Mouse (Mus musculus): Measurements from ENCODE around the gene Lyzl4. TPM values are rescaled to one million over a fixed set of nuclear protein-coding genes. Genes with fewer than 3 reads are reported as not detected.

Lyzl4 gene
- total and polyA plus RNA-seq, 3 experiments: not detected

DNA sequence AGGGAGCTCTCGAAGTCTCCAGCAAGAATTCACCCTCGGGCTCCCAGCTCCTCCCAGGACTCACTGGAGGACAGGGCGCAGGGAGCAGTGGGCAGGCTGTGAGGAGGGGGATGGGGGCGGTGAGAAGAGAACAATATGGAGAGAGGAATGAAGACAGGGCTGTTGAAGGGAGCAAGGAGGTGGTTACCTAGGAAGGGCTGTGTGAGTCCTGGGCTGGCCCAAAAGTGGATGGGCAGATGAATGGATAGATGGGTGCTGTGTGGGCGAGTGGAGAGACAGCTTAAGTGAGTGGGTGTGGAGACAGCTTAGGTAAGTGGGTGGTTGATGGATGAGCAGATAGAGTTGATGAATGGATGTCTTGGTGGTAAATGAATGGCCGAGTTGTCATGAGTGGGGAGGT is 21.6 kb upstream of the Lyzl4 start:
- no peaks in the 10 kb centered on the region for H3K4me1 ChIP-seq (ENCODE audit: insufficient read depth, low read depth, low read length)
- H3K4me3 ChIP-seq (ENCODE audit: low read depth, low read length): no peak overlapping the region

DNA sequence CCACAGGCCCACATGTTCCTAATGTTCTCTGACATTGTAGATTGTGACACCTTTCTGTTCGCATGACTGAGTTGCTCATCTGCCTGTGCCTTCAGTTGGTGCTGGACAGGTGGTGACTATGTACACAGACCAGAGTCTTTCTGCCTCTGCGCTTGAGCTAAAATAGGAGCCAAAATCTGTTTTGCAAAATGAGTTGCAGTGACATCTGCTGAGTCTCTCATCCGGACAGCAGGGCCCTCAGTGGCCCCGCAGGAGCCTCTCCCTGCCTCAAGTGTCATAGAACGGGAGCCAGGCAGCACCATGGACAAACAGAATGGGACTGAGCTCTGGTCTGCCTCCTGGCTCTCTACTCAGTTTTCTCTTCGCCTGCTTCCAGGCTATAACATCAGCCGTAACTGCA is 17.9 kb upstream of the Lyzl4 start:
- no peak overlapping the region for H3K4me3 ChIP-seq (ENCODE audit: low read depth, low read length)
- H3K27me3 ChIP-seq (ENCODE audit: insufficient read depth, low read length): peaks cover 10% of the 10 kb centered on the region; the same call in 1 of the 2 replicates
- no peaks in the 10 kb centered on the region for H3K4me1 ChIP-seq (ENCODE audit: insufficient read depth, low read depth, low read length)
- no peaks in the 10 kb centered on the region for H3K36me3 ChIP-seq (replicated peaks)
- no peak for TF ChIP-seq GATA1 (IDR thresholded peaks at IDR 0.05; ENCODE audit: borderline replicate concordance, low read length)
- TF ChIP-seq CTCF (IDR thresholded peaks at IDR 0.05; ENCODE audit: low read depth, low read length): no peak
- TF ChIP-seq TAL1 (conservative IDR thresholded peaks at IDR 0.05; ENCODE audit: low read depth, low read length): no peak
- no peak for TF ChIP-seq POLR2AphosphoS5 (IDR thresholded peaks at IDR 0.05; ENCODE audit: insufficient replicate concordance, low read depth, low read length)
- no peak for TF ChIP-seq GATA2 (IDR thresholded peaks at IDR 0.05; ENCODE audit: borderline replicate concordance, low read depth, low read length)
- no peaks in the 10 kb centered on the region for H3K9me3 ChIP-seq (replicated peaks)
- DNase-seq (ENCODE audit: low spot score): no peak
- no peak for ATAC-seq (ENCODE audit: extremely low read depth, insufficient number of reproducible peaks, low FRiP score, poor library complexity, severe bottlenecking)

More for the DNA sequence above, 21.6 kb upstream of the Lyzl4 start:
- DNase-seq (ENCODE audit: low spot score) (no peak), ATAC-seq (ENCODE audit: extremely low read depth, insufficient number of reproducible peaks, low FRiP score, poor library complexity, severe bottlenecking) (no peak)
- no peaks in the 10 kb centered on the region for H3K36me3 ChIP-seq (replicated peaks)
- TF ChIP-seq CTCF (IDR thresholded peaks at IDR 0.05; ENCODE audit: low read depth, low read length): no peak
- TF ChIP-seq GATA1 (IDR thresholded peaks at IDR 0.05; ENCODE audit: borderline replicate concordance, low read length): no peak
- no peak for TF ChIP-seq TAL1 (conservative IDR thresholded peaks at IDR 0.05; ENCODE audit: low read depth, low read length)
- no peak for TF ChIP-seq GATA2 (IDR thresholded peaks at IDR 0.05; ENCODE audit: borderline replicate concordance, low read depth, low read length)
- no peak for TF ChIP-seq POLR2AphosphoS5 (IDR thresholded peaks at IDR 0.05; ENCODE audit: insufficient replicate concordance, low read depth, low read length)
- H3K27me3 ChIP-seq (ENCODE audit: insufficient read depth, low read length): peaks cover 27% of the 10 kb centered on the region; the same call in 1 of the 2 replicates
- H3K9me3 ChIP-seq (replicated peaks): no peaks in the 10 kb centered on the region

DNA sequence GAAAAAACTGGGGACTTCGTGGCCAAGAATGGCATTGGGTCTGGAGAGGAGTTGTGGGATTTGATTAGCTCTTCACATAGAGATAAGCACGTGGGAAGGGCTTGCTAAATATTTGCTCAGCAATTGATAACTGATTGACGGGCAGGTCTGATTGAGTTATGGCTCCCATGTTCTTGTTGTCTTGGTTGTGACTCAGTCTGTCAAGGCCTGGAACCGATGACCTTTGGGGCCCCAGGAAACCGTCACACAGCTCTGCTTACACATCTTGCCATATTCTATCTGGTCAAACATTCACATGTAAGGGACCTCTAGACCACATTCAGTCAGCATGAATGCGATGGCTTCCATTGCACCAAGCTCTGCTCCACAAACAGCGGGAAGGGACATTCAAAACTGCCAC is 16.4 kb upstream of the Lyzl4 start:
- Histone ChIP-seq H3K36me3 (replicated peaks) (no peaks in the 10 kb centered on the region), H3K27me3 (ENCODE audit: insufficient read depth, low read length) (peaks cover 6% of the 10 kb centered on the region; the same call in 1 of the 2 replicates), H3K9me3 (replicated peaks) (no peaks in the 10 kb centered on the region), H3K4me1 (ENCODE audit: insufficient read depth, low read depth, low read length) (no peaks in the 10 kb centered on the region), H3K4me3 (ENCODE audit: low read depth, low read length) (no peak overlapping the region)
- ATAC-seq (ENCODE audit: extremely low read depth, insufficient number of reproducible peaks, low FRiP score, poor library complexity, severe bottlenecking) (no peak), DNase-seq (ENCODE audit: low spot score) (no peak)
- TF ChIP-seq POLR2AphosphoS5 (IDR thresholded peaks at IDR 0.05; ENCODE audit: insufficient replicate concordance, low read depth, low read length) (no peak), GATA1 (IDR thresholded peaks at IDR 0.05; ENCODE audit: borderline replicate concordance, low read length) (no peak), GATA2 (IDR thresholded peaks at IDR 0.05; ENCODE audit: borderline replicate concordance, low read depth, low read length) (no peak), CTCF (IDR thresholded peaks at IDR 0.05; ENCODE audit: low read depth, low read length) (no peak), TAL1 (conservative IDR thresholded peaks at IDR 0.05; ENCODE audit: low read depth, low read length) (no peak)

GRCm38 (mm10) chr9:121657143-121657542 is 15.2 kb upstream of the Lyzl4 start:
- Histone ChIP-seq H3K36me3 (replicated peaks) (no peaks in the 10 kb centered on the region), H3K4me1 (ENCODE audit: insufficient read depth, low read depth, low read length) (no peaks in the 10 kb centered on the region), H3K27me3 (ENCODE audit: insufficient read depth, low read length) (peaks cover 2% of the 10 kb centered on the region; the same call in 1 of the 2 replicates), H3K9me3 (replicated peaks) (no peaks in the 10 kb centered on the region), H3K4me3 (ENCODE audit: low read depth, low read length) (no peak overlapping the region)
- DNase-seq (ENCODE audit: low spot score): no peak
- no peak for ATAC-seq (ENCODE audit: extremely low read depth, insufficient number of reproducible peaks, low FRiP score, poor library complexity, severe bottlenecking)
- TF ChIP-seq POLR2AphosphoS5 (IDR thresholded peaks at IDR 0.05; ENCODE audit: insufficient replicate concordance, low read depth, low read length) (no peak), GATA1 (IDR thresholded peaks at IDR 0.05; ENCODE audit: borderline replicate concordance, low read length) (no peak), GATA2 (IDR thresholded peaks at IDR 0.05; ENCODE audit: borderline replicate concordance, low read depth, low read length) (no peak), TAL1 (conservative IDR thresholded peaks at IDR 0.05; ENCODE audit: low read depth, low read length) (no peak), CTCF (IDR thresholded peaks at IDR 0.05; ENCODE audit: low read depth, low read length) (no peak)

DNA sequence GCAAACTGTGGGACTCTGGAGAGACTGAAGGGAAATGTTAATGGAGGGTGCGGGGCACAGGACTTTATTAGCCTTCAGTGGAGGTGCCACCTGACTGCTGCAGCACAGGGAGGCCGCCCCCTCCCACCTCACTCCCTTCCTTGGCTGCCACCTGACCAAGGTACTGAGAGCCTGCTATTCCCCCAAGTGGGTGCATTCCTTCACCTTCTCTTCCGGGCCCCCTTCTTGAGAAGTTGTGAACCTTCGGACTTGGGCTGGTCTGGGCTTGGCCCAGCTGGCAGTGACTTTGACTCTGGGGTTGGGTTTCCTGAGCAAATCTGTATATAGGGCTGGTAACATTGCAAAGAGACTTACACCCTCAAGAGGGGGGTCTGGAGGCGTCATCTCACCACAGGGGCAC is 14.4 kb upstream of the Lyzl4 start:
- Histone ChIP-seq H3K4me3 (ENCODE audit: low read depth, low read length) (no peak overlapping the region), H3K4me1 (ENCODE audit: insufficient read depth, low read depth, low read length) (no peaks in the 10 kb centered on the region), H3K27me3 (ENCODE audit: insufficient read depth, low read length) (peaks cover 2% of the 10 kb centered on the region; the same call in 1 of the 2 replicates), H3K36me3 (replicated peaks) (no peaks in the 10 kb centered on the region), H3K9me3 (replicated peaks) (no peaks in the 10 kb centered on the region)
- TF ChIP-seq POLR2AphosphoS5 (IDR thresholded peaks at IDR 0.05; ENCODE audit: insufficient replicate concordance, low read depth, low read length) (no peak), CTCF (IDR thresholded peaks at IDR 0.05; ENCODE audit: low read depth, low read length) (no peak), TAL1 (conservative IDR thresholded peaks at IDR 0.05; ENCODE audit: low read depth, low read length) (no peak), GATA2 (IDR thresholded peaks at IDR 0.05; ENCODE audit: borderline replicate concordance, low read depth, low read length) (no peak), GATA1 (IDR thresholded peaks at IDR 0.05; ENCODE audit: borderline replicate concordance, low read length) (no peak)
- ATAC-seq (ENCODE audit: extremely low read depth, insufficient number of reproducible peaks, low FRiP score, poor library complexity, severe bottlenecking): no peak
- no peak for DNase-seq (ENCODE audit: low spot score)

GRCm38 (mm10) chr9:121653668-121654067 is 11.8 kb upstream of the Lyzl4 start:
- no peaks in the 10 kb centered on the region for H3K9me3 ChIP-seq (replicated peaks)
- TF ChIP-seq GATA2 (IDR thresholded peaks at IDR 0.05; ENCODE audit: borderline replicate concordance, low read depth, low read length) (no peak), GATA1 (IDR thresholded peaks at IDR 0.05; ENCODE audit: borderline replicate concordance, low read length) (no peak), CTCF (IDR thresholded peaks at IDR 0.05; ENCODE audit: low read depth, low read length) (no peak), POLR2AphosphoS5 (IDR thresholded peaks at IDR 0.05; ENCODE audit: insufficient replicate concordance, low read depth, low read length) (no peak), TAL1 (conservative IDR thresholded peaks at IDR 0.05; ENCODE audit: low read depth, low read length) (no peak)
- H3K36me3 ChIP-seq (replicated peaks): no peaks in the 10 kb centered on the region
- no peaks in the 10 kb centered on the region for H3K4me1 ChIP-seq (ENCODE audit: insufficient read depth, low read depth, low read length)
- no peak overlapping the region for H3K4me3 ChIP-seq (ENCODE audit: low read depth, low read length)
- no peak for DNase-seq (ENCODE audit: low spot score)
- no peaks in the 10 kb centered on the region; the same call in 1 of the 2 replicates for H3K27me3 ChIP-seq (ENCODE audit: insufficient read depth, low read length)
- no peak for ATAC-seq (ENCODE audit: extremely low read depth, insufficient number of reproducible peaks, low FRiP score, poor library complexity, severe bottlenecking)

All from G1E (cell line).